Mouse (Mus musculus) neural tube, embryonic 11.5 days (tissue): ENCODE measurements around the gene Nat8f1. TPM values are rescaled to one million over a fixed set of nuclear protein-coding genes. Genes with fewer than 3 reads are reported as not detected.
"Not testable (repeated sequence)": the region's sequence is repeated elsewhere in the genome, so short reads cannot be mapped to it uniquely, and the experiment has no call there.

Source experiments
- ATAC-seq: fragments of 200-750 bp; cut with Nextera tagmentation; 2 replicates; pipeline ENCODE4 v1.8.0; 2017; ENCODE audit warnings: moderate number of reproducible peaks, mild to moderate bottlenecking, moderate TSS enrichment, moderate library complexity; ENCODE audit not compliant: insufficient read depth, low FRiP score, low TSS enrichment
- DNase-seq: peaks from one replicate; pipeline ENCODE4 v3.0.0-alpha.2; 2015; ENCODE audit warnings: low spot score
- H3K27ac ChIP-seq: fragments of 300-500 bp; sonication (generic); 2 replicates; pipeline ENCODE4 v1.5.1; 2014; ENCODE audit warnings: low read depth, mild to moderate bottlenecking, low read length
- H3K27me3 ChIP-seq: fragments of 300-500 bp; sonication (generic); 2 replicates; pipeline ENCODE4 v1.6.1; 2014; ENCODE audit warnings: mild to moderate bottlenecking, low read length, mixed read lengths; ENCODE audit not compliant: control insufficient read depth, insufficient read depth
- H3K36me3 ChIP-seq: fragments of 300-500 bp; sonication (generic); 2 replicates; pipeline ENCODE4 v1.6.1; 2014; ENCODE audit warnings: mild to moderate bottlenecking, low read length, moderate library complexity, mixed read lengths; ENCODE audit not compliant: control insufficient read depth, insufficient read depth
- H3K4me1 ChIP-seq: fragments of 300-500 bp; sonication (generic); 2 replicates; pipeline ENCODE4 v1.6.1; 2014; ENCODE audit warnings: low read length, mixed read lengths; ENCODE audit not compliant: control insufficient read depth, insufficient read depth
- H3K4me2 ChIP-seq: fragments of 300-500 bp; sonication (generic); 2 replicates; pipeline ENCODE4 v1.6.1; 2014; ENCODE audit warnings: low read depth, mild to moderate bottlenecking, moderate library complexity
- H3K4me3 ChIP-seq: fragments of 300-500 bp; sonication (generic); 2 replicates; pipeline ENCODE4 v1.5.1; 2014; ENCODE audit warnings: low read depth, low read length
- H3K9ac ChIP-seq: fragments of 300-500 bp; sonication (generic); 2 replicates; pipeline ENCODE4 v1.6.1; 2014; ENCODE audit warnings: mild to moderate bottlenecking, low read length
- H3K9me3 ChIP-seq: fragments of 300-500 bp; sonication (generic); 2 replicates; pipeline ENCODE4 v1.6.1; 2016; ENCODE audit warnings: low read length; ENCODE audit not compliant: control insufficient read depth
- WGBS: fragments of 180-500 bp; shearing (Covaris S2); extraction: QIAGEN DNeasy Blood & Tissue Kit; methylation state at CpG from one replicate; pipeline ENCODE4 v1.1.7; 2014; 5-methylcytosine and 5-hydroxymethylcytosine counted together
- polyA plus RNA-seq: library from polyadenylated mRNA; unstranded; fragments of >200 nt; fragmentation: Nextera tagmentation; extraction: Ambion mirVana; gene quantifications from 2 replicates; pipeline ENCODE4 v1.2.1, GENCODE M21; 2014

Nat8f1 gene
- polyA plus RNA-seq, 1 experiment from 2014 or later: 6.4 TPM

DNA sequence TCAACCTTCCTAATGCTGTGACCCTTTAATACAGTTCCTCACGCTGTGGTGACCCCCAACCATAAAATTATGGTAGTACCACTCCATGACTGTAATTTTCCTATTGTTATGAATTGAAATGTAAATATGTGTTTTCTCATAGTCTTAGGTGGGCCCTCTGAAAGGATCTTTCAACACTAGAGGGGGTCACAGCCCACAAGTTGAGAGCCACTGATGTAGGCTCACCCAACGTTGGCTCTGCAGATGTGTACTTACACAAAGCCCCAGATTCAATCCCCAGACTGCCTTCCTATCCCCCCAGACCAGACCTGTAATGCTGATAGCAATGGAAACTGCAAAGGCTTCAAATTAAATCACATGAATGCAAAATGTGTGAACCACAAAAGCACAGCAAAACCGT lies 20.2 kb upstream of the Nat8f1 start:
- Histone ChIP-seq H3K27me3 (no peaks in the 10 kb centered on the region), H3K9me3 (no peaks in the 10 kb centered on the region), H3K4me2 (no peak overlapping the region), H3K27ac (no peak overlapping the region), H3K4me3 (no peak overlapping the region), H3K36me3 (no peaks in the 10 kb centered on the region), H3K9ac (no peak overlapping the region), H3K4me1 (no peaks in the 10 kb centered on the region)
- no peak for ATAC-seq
- no peak for DNase-seq
- 58% methylated on average over 3 of the region's 3 CpGs for WGBS

DNA sequence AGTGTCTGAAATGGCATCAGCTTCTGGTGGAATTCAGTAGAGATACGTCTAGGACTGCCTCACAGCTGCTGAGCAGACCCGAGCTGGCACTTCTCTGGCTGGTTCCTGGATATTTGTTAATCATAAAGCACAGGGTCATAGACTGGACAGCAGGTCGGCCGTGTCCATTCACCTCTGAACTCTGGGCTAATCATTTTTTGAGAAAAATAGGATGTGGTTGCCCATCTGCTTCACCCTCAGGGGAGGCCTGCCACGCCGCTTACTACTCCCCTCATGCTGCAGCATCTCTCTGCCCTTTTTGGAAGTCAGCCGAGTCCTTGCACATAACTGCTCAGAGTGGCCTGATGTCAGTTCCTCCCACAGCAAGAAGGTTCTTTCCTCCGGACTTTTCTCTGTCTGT lies 18.6 kb upstream of the Nat8f1 start:
- H3K27me3 ChIP-seq: no peaks in the 10 kb centered on the region
- DNase-seq: no peak
- no peak for ATAC-seq
- 81% methylated on average over 8 of the region's 8 CpGs for WGBS
- H3K36me3 ChIP-seq: no peaks in the 10 kb centered on the region
- H3K4me2 ChIP-seq: no peak overlapping the region
- no peaks in the 10 kb centered on the region for H3K4me1 ChIP-seq
- H3K27ac ChIP-seq: no peak overlapping the region
- H3K4me3 ChIP-seq: no peak overlapping the region
- no peaks in the 10 kb centered on the region for H3K9me3 ChIP-seq
- H3K9ac ChIP-seq: no peak overlapping the region

- H3K27me3 ChIP-seq: no peaks in the 10 kb centered on the region
- H3K4me2 ChIP-seq: no peak overlapping the region
- 88% methylated on average over 1 of the region's 1 CpGs for WGBS
- no peak overlapping the region for H3K9ac ChIP-seq
- no peak overlapping the region for H3K27ac ChIP-seq
- H3K36me3 ChIP-seq: 0 out of 2 replicates have a peak, but pooled peaks cover 2% of the 10 kb centered on the region
- ATAC-seq (no peak), DNase-seq (no peak)
- no peaks in the 10 kb centered on the region for H3K4me1 ChIP-seq
- no peak overlapping the region for H3K4me3 ChIP-seq
- H3K9me3 ChIP-seq: no peaks in the 10 kb centered on the region
Observed at GRCm38 (mm10) chr6:85929312-85929711, 13.8 kb upstream of the Nat8f1 start.

- Histone ChIP-seq H3K36me3 (0 out of 2 replicates have a peak, but pooled peaks cover 2% of the 10 kb centered on the region), H3K27ac (no peak overlapping the region), H3K4me2 (no peak overlapping the region), H3K9me3 (no peaks in the 10 kb centered on the region), H3K4me1 (no peaks in the 10 kb centered on the region), H3K4me3 (no peak overlapping the region), H3K27me3 (no peaks in the 10 kb centered on the region), H3K9ac (no peak overlapping the region)
- DNase-seq (no peak), ATAC-seq (no peak)
- 91% methylated on average over 9 of the region's 9 CpGs for WGBS
Observed at GRCm38 (mm10) chr6:85927476-85928464, 12.3 kb upstream of the Nat8f1 start.

- DNase-seq (no peak), ATAC-seq (no peak)
- no peak overlapping the region for H3K27ac ChIP-seq
- no peaks in the 10 kb centered on the region for H3K27me3 ChIP-seq
- H3K4me1 ChIP-seq: no peaks in the 10 kb centered on the region
- 96% methylated on average over 1 of the region's 1 CpGs for WGBS
- no peak overlapping the region for H3K9ac ChIP-seq
- 0 out of 2 replicates have a peak, but pooled peaks cover 2% of the 10 kb centered on the region for H3K36me3 ChIP-seq
- no peaks in the 10 kb centered on the region for H3K9me3 ChIP-seq
- H3K4me2 ChIP-seq: no peak overlapping the region
- H3K4me3 ChIP-seq: no peak overlapping the region
Observed at GRCm38 (mm10) chr6:85926709-85927108, 11.2 kb upstream of the Nat8f1 start.

- Histone ChIP-seq H3K36me3 (0 out of 2 replicates have a peak, but pooled peaks cover 2% of the 10 kb centered on the region), H3K9ac (no peak overlapping the region)
- WGBS: 100% methylated on average over 1 of the region's 1 CpGs
Observed at GRCm38 (mm10) chr6:85923643-85924042, 8.2 kb upstream of the Nat8f1 start.

DNA sequence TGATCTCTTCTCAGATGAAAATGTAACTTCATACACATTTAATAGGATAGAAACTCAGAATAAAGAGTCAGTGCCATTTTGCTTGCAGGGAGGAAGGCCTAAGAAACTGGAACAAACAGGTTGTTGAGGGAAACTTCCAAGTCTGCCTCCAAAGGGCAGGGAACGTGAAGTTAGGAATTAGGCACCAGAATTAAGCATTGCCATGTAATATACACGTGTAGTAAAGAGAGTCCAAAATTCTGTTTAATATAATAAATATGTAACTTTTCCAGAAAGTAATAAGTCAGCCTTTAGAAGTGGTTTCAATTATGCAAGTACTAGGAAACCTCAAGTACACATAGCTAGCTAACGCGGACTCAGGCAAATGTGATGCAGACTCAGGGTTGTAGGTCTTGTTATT lies 3.9 kb upstream of the Nat8f1 start:
- Histone ChIP-seq H3K4me2 (no peak overlapping the region), H3K9ac (no peak overlapping the region), H3K36me3 (no peaks in the 10 kb centered on the region), H3K4me1 (0 out of 2 replicates have a peak, but pooled peaks cover 2% of the 10 kb centered on the region), H3K27ac (no peak overlapping the region), H3K27me3 (no peaks in the 10 kb centered on the region), H3K4me3 (no peak overlapping the region), H3K9me3 (no peaks in the 10 kb centered on the region)
- 91% methylated on average over 4 of the region's 4 CpGs for WGBS
- DNase-seq (no peak), ATAC-seq (no peak)

More at GRCm38 (mm10) chr6:85923643-85924042, 8.2 kb upstream of the Nat8f1 start:
- ATAC-seq (no peak), DNase-seq (no peak)
- Histone ChIP-seq H3K9me3 (no peaks in the 10 kb centered on the region), H3K4me2 (no peak overlapping the region), H3K27ac (no peak overlapping the region), H3K4me1 (no peaks in the 10 kb centered on the region), H3K4me3 (no peak overlapping the region), H3K27me3 (no peaks in the 10 kb centered on the region)

- DNase-seq, H3K4me2 ChIP-seq, H3K36me3 ChIP-seq, H3K9ac ChIP-seq, ATAC-seq, H3K9me3 ChIP-seq, H3K4me1 ChIP-seq, H3K27ac ChIP-seq, H3K27me3 ChIP-seq, H3K4me3 ChIP-seq: not testable (repeated sequence)
- WGBS: 96% methylated on average over 3 of the region's 3 CpGs
Observed at GRCm38 (mm10) chr6:85918341-85918740, 2.9 kb upstream of the Nat8f1 start.

DNA sequence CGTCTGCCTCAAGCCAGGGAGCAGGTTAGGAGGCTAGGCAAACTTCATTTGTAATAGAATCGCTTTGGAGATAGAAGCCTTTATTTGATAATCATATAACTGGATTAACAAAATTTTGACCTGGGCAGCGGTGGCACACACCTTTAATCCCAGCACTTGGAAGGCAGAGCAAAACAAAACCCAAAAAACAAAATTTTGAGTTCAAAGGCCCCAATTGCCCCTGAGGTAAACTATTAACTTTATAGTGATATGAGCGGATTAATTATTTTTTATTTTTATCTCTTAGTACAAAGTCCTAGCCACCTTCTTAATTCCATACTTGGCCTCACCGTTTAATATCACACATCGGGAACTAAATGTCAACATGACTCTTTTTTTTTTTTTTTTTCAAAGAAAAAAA lies 1.1 kb upstream of the Nat8f1 start:
- no peaks in the 10 kb centered on the region for H3K27me3 ChIP-seq
- H3K36me3 ChIP-seq: no peaks in the 10 kb centered on the region
- no peak overlapping the region for H3K27ac ChIP-seq
- no peak for DNase-seq
- H3K4me1 ChIP-seq: 0 out of 2 replicates have a peak, but pooled peaks cover 2% of the 10 kb centered on the region
- H3K4me3 ChIP-seq: peak overlapping the region; percentile 47; the same call in 1 of the 2 replicates
- ATAC-seq: no peak
- H3K9me3 ChIP-seq: no peaks in the 10 kb centered on the region
- H3K9ac ChIP-seq: peak overlapping the region; percentile 72
- WGBS: 85% methylated on average over 6 of the region's 6 CpGs
- H3K4me2 ChIP-seq: peak overlapping the region; percentile 67
